Mouse (Mus musculus): ENCODE data around the gene Noct. TPM values are rescaled to one million over a fixed set of nuclear protein-coding genes. Genes with fewer than 3 reads are reported as not detected.
A peak's percentile ranks its signal among the peaks of the same experiment; 100 is the strongest.

Noct gene
- total RNA-seq, 1 experiment = 53.4 TPM

DNA sequence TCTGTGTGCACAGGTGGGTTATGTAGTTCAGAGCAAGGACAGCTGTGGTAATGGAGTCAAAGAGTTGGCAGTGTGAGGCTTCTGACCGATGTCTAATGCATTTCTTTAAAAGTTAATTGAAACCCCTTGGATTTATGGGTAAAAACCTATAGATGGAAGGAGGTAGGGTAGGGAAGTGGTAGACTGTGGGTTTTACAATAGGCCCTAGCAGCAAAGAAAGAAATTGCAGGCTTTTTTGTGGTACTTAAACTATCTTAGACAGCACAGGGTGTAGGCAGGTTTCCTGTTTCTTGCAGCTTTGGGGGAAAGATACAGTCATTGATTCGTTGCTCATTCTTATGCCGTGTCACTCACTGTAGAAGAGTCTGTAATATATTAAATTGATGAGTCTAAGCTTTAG, 2.4 kb downstream of the Noct start:
- Histone ChIP-seq H3K4me3 (ENCODE audit: insufficient read depth in 1 of 2, low read depth in 1 of 2, low read length in 2 of 2, poor library complexity in 1 of 2, severe bottlenecking in 1 of 2) (peak overlapping the region; percentile 86 to 94), H3K27ac (ENCODE audit: insufficient read depth, low read depth, low read length, poor library complexity, severe bottlenecking) (peak overlapping the region; percentile 30; the same call in 1 of the 2 replicates), H3K9ac (ENCODE audit: insufficient read depth, low read depth, low read length, poor library complexity, severe bottlenecking) (peak overlapping the region; percentile 75), H3K4me1 (ENCODE audit: control insufficient read depth in 2 of 2, insufficient read depth in 2 of 2, low read length in 2 of 2, poor library complexity in 1 of 2) (peaks cover 7 to 14% of the 10 kb centered on the region in 2 experiments), H3K9me3 (ENCODE audit: control insufficient read depth, insufficient read depth, low read depth, low read length) (no peaks in the 10 kb centered on the region), H3K36me3 (ENCODE audit: control insufficient read depth, insufficient read depth, low read length, poor library complexity, severe bottlenecking) (peaks cover 9% of the 10 kb centered on the region)
- TF ChIP-seq ZNF384 (IDR thresholded peaks at IDR 0.05; ENCODE audit: low read depth, low read length) (no peak), MAFK (IDR thresholded peaks at IDR 0.05; ENCODE audit: insufficient read depth, low read depth, low read length) (no peak), ZC3H11A (IDR thresholded peaks at IDR 0.05; ENCODE audit: borderline replicate concordance, low read depth, low read length) (no peak), CHD2 (IDR thresholded peaks at IDR 0.05; ENCODE audit: low read depth, low read length) (no peak), HCFC1 (IDR thresholded peaks at IDR 0.05; ENCODE audit: borderline replicate concordance, insufficient read depth, low read length) (no peak)
- in situ Hi-C loops (cut with MboI; ENCODE audit: low sequenced_read_pairs in 2 of 2, unreplicated experiment in 2 of 2) = no loop called here
- DNase-seq (ENCODE audit: low read depth, low spot score) = no peak

DNA sequence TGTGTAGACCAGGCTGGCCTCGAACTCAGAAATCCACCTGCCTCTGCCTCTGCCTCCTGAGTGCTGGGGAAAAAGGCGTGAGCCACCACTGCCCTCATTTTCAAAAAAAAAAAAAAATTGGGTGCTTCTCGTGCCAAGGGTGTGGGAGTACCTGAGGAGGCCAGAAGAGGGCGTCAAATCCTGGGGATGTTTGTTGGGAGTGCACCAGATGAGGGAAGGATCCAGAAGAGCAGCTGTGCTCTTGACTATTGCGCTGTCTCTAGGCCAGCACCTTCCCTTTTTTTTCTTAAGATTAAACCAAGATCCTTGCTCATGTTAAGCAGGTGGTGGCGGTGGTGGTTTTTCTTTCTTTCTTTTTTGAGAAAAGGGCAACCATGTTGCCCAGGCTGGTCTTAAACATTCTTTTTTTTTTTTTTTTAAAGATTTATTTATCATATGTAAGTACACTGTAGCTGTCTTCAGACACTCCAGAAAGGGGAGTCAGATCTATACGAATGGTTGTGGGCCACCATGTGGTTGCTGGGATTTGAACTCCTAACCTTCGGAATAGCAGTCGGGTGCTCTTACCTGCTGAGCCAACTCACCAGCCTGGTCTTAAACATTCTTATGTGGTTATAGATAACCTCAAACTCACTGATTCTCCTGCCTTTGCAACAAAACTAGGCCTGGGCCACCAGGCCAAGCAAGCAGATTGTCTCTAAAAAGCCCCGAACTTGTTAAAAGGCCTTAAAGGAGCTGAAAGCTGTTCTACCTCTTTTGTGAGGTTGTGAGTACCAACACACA, 4.0 kb downstream of the Noct start:
- no peak for DNase-seq (ENCODE audit: low read depth, low spot score)
- TF ChIP-seq ZNF384 (IDR thresholded peaks at IDR 0.05; ENCODE audit: low read depth, low read length) = peak; percentile 85
- no peak for TF ChIP-seq CHD2 (IDR thresholded peaks at IDR 0.05; ENCODE audit: low read depth, low read length)
- TF ChIP-seq ZC3H11A (IDR thresholded peaks at IDR 0.05; ENCODE audit: borderline replicate concordance, low read depth, low read length) = 0 out of 2 replicates have a peak, but pooled peaks have one; percentile 17
- peaks cover 6% of the 10 kb centered on the region in 2 experiments; a peak in 3 of 4 replicates for H3K4me1 ChIP-seq (ENCODE audit: control insufficient read depth in 2 of 2, insufficient read depth in 2 of 2, low read length in 2 of 2, poor library complexity in 1 of 2)

DNA sequence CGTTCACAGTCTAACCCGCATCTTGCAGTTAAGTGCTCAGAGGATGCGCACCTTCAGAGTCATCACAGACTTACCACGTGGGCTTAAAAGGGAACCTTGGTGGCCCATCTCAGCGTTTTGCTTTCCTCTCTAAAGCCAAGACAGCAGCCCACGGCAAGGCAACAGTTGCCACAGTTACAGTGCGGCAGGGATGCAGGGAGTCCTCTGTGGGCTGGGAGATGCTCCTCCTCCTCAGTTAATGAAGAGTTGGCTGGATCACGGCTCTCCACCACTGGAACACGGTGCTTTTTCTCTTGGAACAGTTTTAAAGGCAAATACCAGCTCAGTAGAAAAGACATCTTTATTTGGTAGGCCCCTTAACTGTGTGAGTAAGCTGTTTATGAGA, 4.6 kb downstream of the Noct start:
- Histone ChIP-seq H3K27ac (ENCODE audit: insufficient read depth, low read depth, low read length, poor library complexity, severe bottlenecking) (no peak overlapping the region), H3K4me1 (ENCODE audit: control insufficient read depth in 2 of 2, insufficient read depth in 2 of 2, low read length in 2 of 2, poor library complexity in 1 of 2) (peaks cover 6 to 8% of the 10 kb centered on the region in 2 experiments; a peak in 3 of 4 replicates), H3K9me3 (ENCODE audit: control insufficient read depth, insufficient read depth, low read depth, low read length) (no peaks in the 10 kb centered on the region), H3K4me3 (ENCODE audit: insufficient read depth in 1 of 2, low read depth in 1 of 2, low read length in 2 of 2, poor library complexity in 1 of 2, severe bottlenecking in 1 of 2) (peak overlapping the region in 1 of 2 experiments; percentile 23; a peak in 1 of 4 replicates), H3K9ac (ENCODE audit: insufficient read depth, low read depth, low read length, poor library complexity, severe bottlenecking) (peak overlapping the region; percentile 13; the same call in 1 of the 2 replicates), H3K36me3 (ENCODE audit: control insufficient read depth, insufficient read depth, low read length, poor library complexity, severe bottlenecking) (peaks cover 9% of the 10 kb centered on the region)
- in situ Hi-C loops (cut with MboI; ENCODE audit: low sequenced_read_pairs in 2 of 2, unreplicated experiment in 2 of 2) = no loop called here
- no peak for TF ChIP-seq CHD2 (IDR thresholded peaks at IDR 0.05; ENCODE audit: low read depth, low read length)
- no peak for TF ChIP-seq ZC3H11A (IDR thresholded peaks at IDR 0.05; ENCODE audit: borderline replicate concordance, low read depth, low read length)
- no peak for TF ChIP-seq HCFC1 (IDR thresholded peaks at IDR 0.05; ENCODE audit: borderline replicate concordance, insufficient read depth, low read length)
- TF ChIP-seq MAFK (IDR thresholded peaks at IDR 0.05; ENCODE audit: insufficient read depth, low read depth, low read length) = no peak
- TF ChIP-seq ZNF384 (IDR thresholded peaks at IDR 0.05; ENCODE audit: low read depth, low read length) = no peak
- no peak for DNase-seq (ENCODE audit: low read depth, low spot score)

More for the DNA sequence above, 4.0 kb downstream of the Noct start:
- H3K36me3 ChIP-seq (ENCODE audit: control insufficient read depth, insufficient read depth, low read length, poor library complexity, severe bottlenecking) = peaks cover 9% of the 10 kb centered on the region
- no peak overlapping the region for H3K27ac ChIP-seq (ENCODE audit: insufficient read depth, low read depth, low read length, poor library complexity, severe bottlenecking)
- in situ Hi-C loops (cut with MboI; ENCODE audit: low sequenced_read_pairs in 2 of 2, unreplicated experiment in 2 of 2) = no loop called here
- H3K4me3 ChIP-seq (ENCODE audit: insufficient read depth in 1 of 2, low read depth in 1 of 2, low read length in 2 of 2, poor library complexity in 1 of 2, severe bottlenecking in 1 of 2) = peak overlapping the region in 1 of 2 experiments; percentile 23; a peak in 1 of 4 replicates
- peak overlapping the region; percentile 13; the same call in 1 of the 2 replicates for H3K9ac ChIP-seq (ENCODE audit: insufficient read depth, low read depth, low read length, poor library complexity, severe bottlenecking)
- no peaks in the 10 kb centered on the region for H3K9me3 ChIP-seq (ENCODE audit: control insufficient read depth, insufficient read depth, low read depth, low read length)

DNA sequence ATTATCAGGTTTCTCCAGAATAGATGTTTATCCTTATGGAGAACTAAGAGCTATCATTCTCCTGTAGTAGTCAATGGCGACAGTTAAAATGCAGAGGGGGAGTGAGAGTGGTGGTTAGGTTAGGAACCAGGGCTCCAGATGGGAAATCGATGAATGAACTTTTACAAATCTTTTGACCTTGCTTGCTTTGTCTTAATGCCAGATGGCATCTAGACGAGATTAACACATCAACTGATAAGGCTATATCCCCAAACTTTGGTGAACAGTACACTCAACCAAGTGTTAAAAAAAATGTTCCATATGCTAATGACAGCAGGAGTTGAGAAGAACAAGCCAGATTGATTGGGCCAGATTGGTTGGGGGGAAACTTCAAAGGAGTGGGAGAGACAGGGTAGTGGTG, 5.0 kb downstream of the Noct start:
- TF ChIP-seq HCFC1 (IDR thresholded peaks at IDR 0.05; ENCODE audit: borderline replicate concordance, insufficient read depth, low read length) (no peak), MAFK (IDR thresholded peaks at IDR 0.05; ENCODE audit: insufficient read depth, low read depth, low read length) (no peak), ZNF384 (IDR thresholded peaks at IDR 0.05; ENCODE audit: low read depth, low read length) (no peak), CHD2 (IDR thresholded peaks at IDR 0.05; ENCODE audit: low read depth, low read length) (no peak), ZC3H11A (IDR thresholded peaks at IDR 0.05; ENCODE audit: borderline replicate concordance, low read depth, low read length) (no peak)
- peaks cover 9% of the 10 kb centered on the region for H3K36me3 ChIP-seq (ENCODE audit: control insufficient read depth, insufficient read depth, low read length, poor library complexity, severe bottlenecking)
- H3K4me3 ChIP-seq (ENCODE audit: insufficient read depth in 1 of 2, low read depth in 1 of 2, low read length in 2 of 2, poor library complexity in 1 of 2, severe bottlenecking in 1 of 2) = no peak overlapping the region; a peak in 1 of 4 replicates
- no peak overlapping the region for H3K27ac ChIP-seq (ENCODE audit: insufficient read depth, low read depth, low read length, poor library complexity, severe bottlenecking)
- H3K9me3 ChIP-seq (ENCODE audit: control insufficient read depth, insufficient read depth, low read depth, low read length) = no peaks in the 10 kb centered on the region
- H3K9ac ChIP-seq (ENCODE audit: insufficient read depth, low read depth, low read length, poor library complexity, severe bottlenecking) = no peak overlapping the region; the same call in 1 of the 2 replicates
- peaks cover 6 to 8% of the 10 kb centered on the region in 2 experiments; a peak in 3 of 4 replicates for H3K4me1 ChIP-seq (ENCODE audit: control insufficient read depth in 2 of 2, insufficient read depth in 2 of 2, low read length in 2 of 2, poor library complexity in 1 of 2)
- no peak for DNase-seq (ENCODE audit: low read depth, low spot score)
- in situ Hi-C loops (cut with MboI; ENCODE audit: low sequenced_read_pairs in 2 of 2, unreplicated experiment in 2 of 2) = no loop called here
